Mouse (Mus musculus): ENCODE data around the gene D6Wsu163e. TPM values are rescaled to one million over a fixed set of nuclear protein-coding genes. Genes with fewer than 3 reads are reported as not detected.

D6Wsu163e gene
- total RNA-seq, 2 experiments from 2014 or later, result 16.9 to 17.5 TPM

DNA sequence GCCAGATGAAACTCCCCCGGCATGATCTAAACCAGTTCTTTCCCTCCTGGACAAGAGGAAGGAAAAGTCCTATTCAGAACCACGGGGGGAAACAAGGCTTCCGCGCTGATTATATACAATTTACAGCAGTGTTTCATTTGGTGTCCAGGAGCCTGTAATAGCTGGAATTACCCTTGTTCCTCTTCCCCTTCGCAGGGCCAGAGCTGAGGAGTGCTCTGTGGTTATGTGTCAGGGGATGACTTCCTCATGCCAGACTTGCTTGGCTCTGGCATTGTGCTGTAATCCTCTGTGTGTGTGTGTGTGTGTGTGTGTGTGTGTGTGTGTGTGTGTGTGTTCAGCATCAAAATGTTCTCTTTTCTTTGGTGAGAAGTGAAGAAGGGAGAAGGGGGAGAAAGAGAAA is 56.6 kb downstream of the D6Wsu163e start:
- DNase-seq (ENCODE audit: low spot score in 2 of 2), result no peak

DNA sequence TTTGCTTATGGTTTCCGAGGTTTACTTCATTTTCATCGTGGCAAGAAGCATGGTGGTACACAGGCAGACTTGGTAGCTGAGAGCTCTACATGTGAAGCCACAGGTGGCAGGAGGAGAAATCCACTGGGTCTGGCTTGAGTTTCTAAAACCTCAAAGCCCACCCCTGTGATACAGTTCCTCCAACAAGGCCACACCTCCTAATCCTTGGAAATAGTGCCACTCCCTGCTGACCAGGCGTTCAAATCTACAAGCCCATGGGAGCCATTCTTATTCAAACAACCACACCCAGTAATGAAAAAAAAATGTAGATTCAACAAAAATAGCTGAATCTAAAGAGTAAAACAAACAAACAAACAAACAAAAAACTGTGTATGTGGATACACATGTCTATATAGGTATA is 65.9 kb downstream of the D6Wsu163e start:
- DNase-seq (ENCODE audit: low spot score in 2 of 2), result no peak

- no peak for DNase-seq (ENCODE audit: low spot score in 2 of 2)
These were observed 66.8 kb downstream of the D6Wsu163e start for GRCm38 (mm10) chr6:127006551-127006950.

DNA sequence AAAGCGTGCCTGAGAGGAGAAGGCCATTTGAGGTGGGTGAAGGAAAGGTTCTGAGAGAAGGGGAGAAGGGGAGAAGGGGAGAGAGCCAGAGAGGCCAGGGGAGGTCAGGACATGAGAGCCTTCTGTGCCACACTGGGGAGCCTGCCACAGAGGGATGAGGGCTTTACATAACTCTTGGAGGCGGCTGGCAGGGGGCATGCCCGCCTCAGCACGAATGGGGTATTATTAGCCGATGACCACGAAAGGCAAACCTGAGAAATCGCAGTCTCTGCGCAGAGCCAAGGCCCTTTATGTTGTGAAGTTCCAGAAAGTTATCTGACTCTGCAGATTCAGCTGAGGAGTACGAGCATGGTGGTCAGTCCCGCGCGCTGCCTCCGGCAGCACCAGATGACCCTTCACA is 70.3 kb downstream of the D6Wsu163e start:
- DNase-seq (ENCODE audit: low spot score in 2 of 2), result no peak

- no peak for DNase-seq (ENCODE audit: low spot score in 2 of 2)
These were observed 72.3 kb downstream of the D6Wsu163e start for GRCm38 (mm10) chr6:127011947-127012535.

DNA sequence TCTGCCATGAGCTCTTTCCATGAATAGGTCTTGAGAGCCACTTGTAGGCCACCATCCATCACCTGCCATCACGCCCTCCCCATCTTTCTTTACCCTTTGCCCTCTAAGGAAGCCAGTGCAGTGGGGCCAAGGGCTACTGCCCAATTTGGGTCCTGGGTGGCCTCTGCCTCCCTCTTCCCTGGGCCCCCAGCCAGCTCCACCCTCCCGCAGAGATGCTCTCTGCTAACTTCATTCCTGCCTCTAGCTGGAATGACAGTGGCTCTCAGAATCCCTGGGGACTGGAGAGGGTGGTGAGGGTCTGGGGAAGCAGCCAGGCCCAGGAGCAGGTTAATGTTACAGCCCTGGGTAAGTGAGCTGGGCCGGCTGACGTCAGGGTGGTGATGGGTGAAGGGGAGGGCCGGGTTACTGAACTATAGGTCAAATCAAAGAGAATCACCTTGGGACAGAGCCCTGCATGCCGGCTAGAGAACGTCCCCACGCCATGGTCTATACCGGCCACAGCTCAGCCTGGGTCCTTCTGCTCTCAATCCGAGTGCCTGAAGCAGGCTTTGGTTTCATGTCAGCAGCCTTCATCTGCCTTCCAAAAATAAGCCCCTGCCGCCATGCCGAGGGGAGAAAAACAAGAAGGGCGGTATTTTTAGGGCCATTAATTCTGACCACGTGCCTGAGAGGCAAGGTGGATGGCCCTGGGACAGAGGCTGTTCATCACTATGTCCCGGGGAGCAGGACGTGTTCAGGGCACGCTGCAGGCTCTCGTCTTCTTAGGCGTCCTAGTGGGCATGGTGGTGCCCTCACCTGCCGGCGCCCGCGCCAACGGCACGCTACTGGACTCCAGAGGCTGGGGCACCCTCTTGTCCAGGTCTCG is 75.4 kb downstream of the D6Wsu163e start, which contains the start of gene Fgf6:
Fgf6 (plus strand) TSS at position 681 of the 865 bp plus-strand sequence.
- no peak for DNase-seq (ENCODE audit: low spot score in 2 of 2)

DNA sequence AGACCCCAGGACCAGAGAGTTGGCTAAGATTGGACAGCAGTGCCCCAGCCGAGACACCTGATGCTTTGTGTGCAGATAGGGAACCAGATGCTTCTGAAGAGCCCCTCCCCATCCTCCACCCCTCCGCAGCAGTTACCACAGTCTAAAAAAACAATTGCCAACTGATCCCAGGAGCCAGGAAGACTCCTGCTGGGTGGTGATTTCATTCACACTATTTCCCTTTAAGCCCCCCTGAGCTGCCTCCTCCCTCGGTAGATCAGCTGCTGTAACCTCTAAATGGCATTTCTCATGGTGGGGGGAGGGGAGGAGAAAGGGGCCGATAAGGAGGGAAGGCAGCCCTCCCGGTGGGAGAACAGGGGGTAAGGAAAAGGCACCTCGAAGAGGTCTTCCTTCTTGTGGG is 79.5 kb downstream of the D6Wsu163e start:
- DNase-seq (ENCODE audit: low spot score in 2 of 2), result no peak

GRCm38 (mm10) chr6:127020431-127020830 is 80.7 kb downstream of the D6Wsu163e start:
- no peak for DNase-seq (ENCODE audit: low spot score in 2 of 2)

- DNase-seq (ENCODE audit: low spot score in 2 of 2), result no peak
These were observed 85.1 kb downstream of the D6Wsu163e start for GRCm38 (mm10) chr6:127024836-127025235.

Other genes with a start within 250 kb of the D6Wsu163e start
- 1 to 10 TPM in 1 of 2 experiments, under 1 TPM in 1; 0.46 to 1.3 TPM for gene Kcna6, start 199.3 kb upstream of the D6Wsu163e start, total RNA-seq (2021)
- 100 to 1,000 TPM; 233 to 311 TPM for gene Ndufa9, start 90.8 kb upstream of the D6Wsu163e start, total RNA-seq (2021)
- gene Akap3, start 86.9 kb upstream of the D6Wsu163e start, total RNA-seq (2021), result not detected
- not detected for gene Dyrk4, start 18.1 kb upstream of the D6Wsu163e start, total RNA-seq (2021)
- gene Rad51ap1, start 375 bp upstream of the D6Wsu163e start, total RNA-seq (2021), result under 1 TPM; 0.58 to 0.76 TPM
- gene Fgf6, start 75.6 kb downstream of the D6Wsu163e start, total RNA-seq (2021), result not detected
- gene Fgf23, start 132.9 kb downstream of the D6Wsu163e start, total RNA-seq (2021), result not detected
- 10 to 100 TPM; 16.5 to 21.9 TPM for gene Tigar, start 169.6 kb downstream of the D6Wsu163e start, total RNA-seq (2021)
- gene Ccnd2, start 212.2 kb downstream of the D6Wsu163e start, total RNA-seq (2021), result 100 to 1,000 TPM; 471 to 478 TPM